Mouse (Mus musculus): ENCODE measurements at regions not wholly inside any gene's neighbourhood (a gene's known extent, or its start where the extent isn't known, plus 50 kb on each side); places are given as distances from the start of the nearest gene placed in this dataset.

GRCm38 (mm10) chr13:52726525-52726924, 143.6 kb downstream of the Syk start:
- H3K36me3 ChIP-seq (ENCODE audit: control insufficient read depth, insufficient read depth, low read length): no peaks in the 10 kb centered on the region
- H3K4me3 ChIP-seq (ENCODE audit: low read depth, low read length): no peak overlapping the region
- ATAC-seq (ENCODE audit: low read depth): no peak
- no peaks in the 10 kb centered on the region for H3K4me1 ChIP-seq (ENCODE audit: control insufficient read depth, insufficient read depth, low read length)
- no peak overlapping the region for H3K9ac ChIP-seq (ENCODE audit: low read depth, low read length)
- H3K27ac ChIP-seq (replicated peaks; ENCODE audit: low read depth, low read length): no peak overlapping the region
- 74% methylated on average over 3 of the region's 3 CpGs for WGBS
- H3K4me2 ChIP-seq (ENCODE audit: low read depth, low read length): no peak overlapping the region
- H3K27me3 ChIP-seq (replicated peaks; ENCODE audit: control insufficient read depth, insufficient read depth, low read length): no peaks in the 10 kb centered on the region
- H3K9me3 ChIP-seq (ENCODE audit: control insufficient read depth, low read length): no peaks in the 10 kb centered on the region
- no peak for DNase-seq (ENCODE audit: low spot score)

- 67% methylated on average over 6 of the region's 6 CpGs for WGBS
- DNase-seq (ENCODE audit: low spot score): peak; percentile 47
- Histone ChIP-seq H3K4me2 (ENCODE audit: low read depth, low read length) (0 out of 2 replicates have a peak overlapping the region, but pooled peaks have one; percentile 7), H3K27me3 (replicated peaks; ENCODE audit: control insufficient read depth, insufficient read depth, low read length) (no peaks in the 10 kb centered on the region), H3K27ac (replicated peaks; ENCODE audit: low read depth, low read length) (no peak overlapping the region; the same call in 1 of the 2 replicates), H3K9ac (ENCODE audit: low read depth, low read length) (no peak overlapping the region), H3K4me1 (ENCODE audit: control insufficient read depth, insufficient read depth, low read length) (peaks cover 6% of the 10 kb centered on the region; the same call in 1 of the 2 replicates), H3K4me3 (ENCODE audit: low read depth, low read length) (no peak overlapping the region), H3K36me3 (ENCODE audit: control insufficient read depth, insufficient read depth, low read length) (no peaks in the 10 kb centered on the region), H3K9me3 (ENCODE audit: control insufficient read depth, low read length) (no peaks in the 10 kb centered on the region)
- no peak for ATAC-seq (ENCODE audit: low read depth)
These were observed 152.5 kb downstream of the Syk start for GRCm38 (mm10) chr13:52735453-52735933.

GRCm38 (mm10) chr13:52735934-52736523, 153.1 kb downstream of the Syk start:
- Histone ChIP-seq H3K36me3 (ENCODE audit: control insufficient read depth, insufficient read depth, low read length) (no peaks in the 10 kb centered on the region), H3K4me3 (ENCODE audit: low read depth, low read length) (no peak overlapping the region), H3K27ac (replicated peaks; ENCODE audit: low read depth, low read length) (no peak overlapping the region; the same call in 1 of the 2 replicates), H3K4me2 (ENCODE audit: low read depth, low read length) (0 out of 2 replicates have a peak overlapping the region, but pooled peaks have one; percentile 7), H3K4me1 (ENCODE audit: control insufficient read depth, insufficient read depth, low read length) (peaks cover 6% of the 10 kb centered on the region; the same call in 1 of the 2 replicates), H3K9ac (ENCODE audit: low read depth, low read length) (no peak overlapping the region), H3K9me3 (ENCODE audit: control insufficient read depth, low read length) (no peaks in the 10 kb centered on the region), H3K27me3 (replicated peaks; ENCODE audit: control insufficient read depth, insufficient read depth, low read length) (no peaks in the 10 kb centered on the region)
- 49% methylated on average over 19 of the region's 19 CpGs for WGBS
- DNase-seq (ENCODE audit: low spot score) (peak; percentile 72), ATAC-seq (ENCODE audit: low read depth) (peak; percentile 82)

GRCm38 (mm10) chr13:52738095-52738660, 155.2 kb downstream of the Syk start:
- DNase-seq (ENCODE audit: low spot score): peak; percentile 32
- Histone ChIP-seq H3K36me3 (ENCODE audit: control insufficient read depth, insufficient read depth, low read length) (no peaks in the 10 kb centered on the region), H3K4me2 (ENCODE audit: low read depth, low read length) (no peak overlapping the region), H3K27ac (replicated peaks; ENCODE audit: low read depth, low read length) (no peak overlapping the region), H3K27me3 (replicated peaks; ENCODE audit: control insufficient read depth, insufficient read depth, low read length) (no peaks in the 10 kb centered on the region), H3K4me1 (ENCODE audit: control insufficient read depth, insufficient read depth, low read length) (peaks cover 6% of the 10 kb centered on the region; the same call in 1 of the 2 replicates), H3K4me3 (ENCODE audit: low read depth, low read length) (no peak overlapping the region), H3K9me3 (ENCODE audit: control insufficient read depth, low read length) (no peaks in the 10 kb centered on the region), H3K9ac (ENCODE audit: low read depth, low read length) (no peak overlapping the region)
- no peak; the same call in 1 of the 2 replicates for ATAC-seq (ENCODE audit: low read depth)
- 65% methylated on average over 9 of the region's 9 CpGs for WGBS

GRCm38 (mm10) chr13:52741371-52741770, 158.4 kb downstream of the Syk start:
- no peak for ATAC-seq (ENCODE audit: low read depth)
- H3K27me3 ChIP-seq (replicated peaks; ENCODE audit: control insufficient read depth, insufficient read depth, low read length): no peaks in the 10 kb centered on the region
- H3K4me1 ChIP-seq (ENCODE audit: control insufficient read depth, insufficient read depth, low read length): no peaks in the 10 kb centered on the region
- no peak overlapping the region for H3K4me2 ChIP-seq (ENCODE audit: low read depth, low read length)
- no peak overlapping the region for H3K4me3 ChIP-seq (ENCODE audit: low read depth, low read length)
- H3K9ac ChIP-seq (ENCODE audit: low read depth, low read length): no peak overlapping the region
- no peak overlapping the region for H3K27ac ChIP-seq (replicated peaks; ENCODE audit: low read depth, low read length)
- 74% methylated on average over 4 of the region's 4 CpGs for WGBS
- no peak for DNase-seq (ENCODE audit: low spot score)
- H3K36me3 ChIP-seq (ENCODE audit: control insufficient read depth, insufficient read depth, low read length): no peaks in the 10 kb centered on the region
- no peaks in the 10 kb centered on the region for H3K9me3 ChIP-seq (ENCODE audit: control insufficient read depth, low read length)

- ATAC-seq (ENCODE audit: low read depth): no peak; the same call in 1 of the 2 replicates
- Histone ChIP-seq H3K9me3 (ENCODE audit: control insufficient read depth, low read length) (no peaks in the 10 kb centered on the region), H3K36me3 (ENCODE audit: control insufficient read depth, insufficient read depth, low read length) (no peaks in the 10 kb centered on the region), H3K27me3 (replicated peaks; ENCODE audit: control insufficient read depth, insufficient read depth, low read length) (no peaks in the 10 kb centered on the region), H3K27ac (replicated peaks; ENCODE audit: low read depth, low read length) (no peak overlapping the region; the same call in 1 of the 2 replicates), H3K4me1 (ENCODE audit: control insufficient read depth, insufficient read depth, low read length) (no peaks in the 10 kb centered on the region; the same call in 1 of the 2 replicates), H3K9ac (ENCODE audit: low read depth, low read length) (no peak overlapping the region), H3K4me3 (ENCODE audit: low read depth, low read length) (no peak overlapping the region), H3K4me2 (ENCODE audit: low read depth, low read length) (no peak overlapping the region)
- DNase-seq (ENCODE audit: low spot score): no peak
- WGBS: 69% methylated on average over 10 of the region's 10 CpGs
These were observed 173.0 kb downstream of the Syk start for GRCm38 (mm10) chr13:52756005-52756404.

GRCm38 (mm10) chr13:52765508-52766181, 163.8 kb downstream of the Auh start:
- DNase-seq (ENCODE audit: low spot score) (peak; percentile 91), ATAC-seq (ENCODE audit: low read depth) (peak; percentile 79)
- WGBS: 10% methylated on average over 13 of the region's 13 CpGs

GRCm38 (mm10) chr13:52766236-52766635, 163.2 kb downstream of the Auh start:
- H3K27me3 ChIP-seq (replicated peaks; ENCODE audit: control insufficient read depth, insufficient read depth, low read length): no peaks in the 10 kb centered on the region
- H3K4me1 ChIP-seq (ENCODE audit: control insufficient read depth, insufficient read depth, low read length): peaks cover 28% of the 10 kb centered on the region
- H3K36me3 ChIP-seq (ENCODE audit: control insufficient read depth, insufficient read depth, low read length): no peaks in the 10 kb centered on the region
- no peak overlapping the region for H3K9ac ChIP-seq (ENCODE audit: low read depth, low read length)
- no peak overlapping the region for H3K27ac ChIP-seq (replicated peaks; ENCODE audit: low read depth, low read length)
- DNase-seq (ENCODE audit: low spot score): no peak
- H3K4me3 ChIP-seq (ENCODE audit: low read depth, low read length): no peak overlapping the region
- H3K9me3 ChIP-seq (ENCODE audit: control insufficient read depth, low read length): no peaks in the 10 kb centered on the region
- no peak overlapping the region for H3K4me2 ChIP-seq (ENCODE audit: low read depth, low read length)
- no peak for ATAC-seq (ENCODE audit: low read depth)
- 76% methylated on average over 2 of the region's 2 CpGs for WGBS

More at GRCm38 (mm10) chr13:52765508-52766181, 163.8 kb downstream of the Auh start:
- Histone ChIP-seq H3K36me3 (ENCODE audit: control insufficient read depth, insufficient read depth, low read length) (no peaks in the 10 kb centered on the region), H3K27ac (replicated peaks; ENCODE audit: low read depth, low read length) (peak overlapping the region; percentile 53), H3K27me3 (replicated peaks; ENCODE audit: control insufficient read depth, insufficient read depth, low read length) (no peaks in the 10 kb centered on the region), H3K4me3 (ENCODE audit: low read depth, low read length) (no peak overlapping the region), H3K9me3 (ENCODE audit: control insufficient read depth, low read length) (no peaks in the 10 kb centered on the region), H3K9ac (ENCODE audit: low read depth, low read length) (0 out of 2 replicates have a peak overlapping the region, but pooled peaks have one; percentile 6), H3K4me2 (ENCODE audit: low read depth, low read length) (0 out of 2 replicates have a peak overlapping the region, but pooled peaks have one; percentile 21), H3K4me1 (ENCODE audit: control insufficient read depth, insufficient read depth, low read length) (peaks cover 28% of the 10 kb centered on the region)

Measured in embryonic facial prominence, embryonic 14.5 days (tissue).